Mouse (Mus musculus): ENCODE results near the gene 5330417C22Rik. TPM values are rescaled to one million over a fixed set of nuclear protein-coding genes. Genes with fewer than 3 reads are reported as not detected.
A peak's percentile ranks its signal among the peaks of the same experiment; 100 is the strongest.

Gene 5330417C22Rik
- polyA plus RNA-seq, 1 experiment from 2014 or later, result 8.7 TPM

- no peak overlapping the region for H3K4me2 ChIP-seq (ENCODE audit: low read length)
- no peak for DNase-seq (ENCODE audit: low spot score)
- H3K9ac ChIP-seq (ENCODE audit: low read length), result peak overlapping the region; percentile 17; the same call in 1 of the 2 replicates
- no peak for ATAC-seq
- no peak overlapping the region for H3K4me3 ChIP-seq (ENCODE audit: low read depth, low read length)
- H3K27me3 ChIP-seq (replicated peaks; ENCODE audit: control insufficient read depth, insufficient read depth, low read length), result no peaks in the 10 kb centered on the region
- peaks cover 35% of the 10 kb centered on the region for H3K4me1 ChIP-seq (ENCODE audit: control insufficient read depth, insufficient read depth, low read length)
- 74% methylated on average over 24 of the region's 24 CpGs for WGBS
- peaks cover 76% of the 10 kb centered on the region for H3K36me3 ChIP-seq (ENCODE audit: control insufficient read depth, insufficient read depth, low read length)
- no peaks in the 10 kb centered on the region for H3K9me3 ChIP-seq (replicated peaks; ENCODE audit: control insufficient read depth, low read length)
- peak overlapping the region; percentile 52 for H3K27ac ChIP-seq (ENCODE audit: low read depth, low read length)
These were observed 129.9 kb downstream of the 5330417C22Rik start for GRCm38 (mm10) chr3:108406306-108406885.

Small RNA genes lying within 50 kb of the gene (microRNA-seq; reads per million reads assigned to microRNA genes)
- gene Gm22860, result not detected

Other genes starting within 250 kb of the 5330417C22Rik start
- not detected in 2 replicates for gene Mybphl, start 171.6 kb downstream of the 5330417C22Rik start, polyA plus RNA-seq (2014; fragmentation: Nextera tagmentation; extraction: Ambion mirVana)
- 32.6 and 42.0 TPM in 2 replicates for gene Psrc1, start 152.7 kb downstream of the 5330417C22Rik start, polyA plus RNA-seq (2014; fragmentation: Nextera tagmentation; extraction: Ambion mirVana)
- 38.4 and 39.9 TPM in 2 replicates for gene Celsr2, start 121.0 kb downstream of the 5330417C22Rik start, polyA plus RNA-seq (2014; fragmentation: Nextera tagmentation; extraction: Ambion mirVana)
- gene Sars, start 91.3 kb downstream of the 5330417C22Rik start, polyA plus RNA-seq (2014; fragmentation: Nextera tagmentation; extraction: Ambion mirVana), result 227 and 241 TPM in 2 replicates
- 1.3 and 2.0 TPM in 2 replicates for gene 1700013F07Rik, start 2.4 kb downstream of the 5330417C22Rik start, polyA plus RNA-seq (2014; fragmentation: Nextera tagmentation; extraction: Ambion mirVana)
- 56.3 and 62.0 TPM in 2 replicates for gene Tmem167b, start 25.9 kb upstream of the 5330417C22Rik start, polyA plus RNA-seq (2014; fragmentation: Nextera tagmentation; extraction: Ambion mirVana)
- gene Taf13, start 35.2 kb upstream of the 5330417C22Rik start, polyA plus RNA-seq (2014; fragmentation: Nextera tagmentation; extraction: Ambion mirVana), result 51.8 and 54.1 TPM in 2 replicates
- 87.8 and 112 TPM in 2 replicates for gene Wdr47, start 54.7 kb upstream of the 5330417C22Rik start, polyA plus RNA-seq (2014; fragmentation: Nextera tagmentation; extraction: Ambion mirVana)
- 51.4 and 56.6 TPM in 2 replicates for gene Clcc1, start 117.4 kb upstream of the 5330417C22Rik start, polyA plus RNA-seq (2014; fragmentation: Nextera tagmentation; extraction: Ambion mirVana)
- 37.2 and 44.8 TPM in 2 replicates for gene Gpsm2, start 185.8 kb upstream of the 5330417C22Rik start, polyA plus RNA-seq (2014; fragmentation: Nextera tagmentation; extraction: Ambion mirVana)
- not detected in 2 replicates for gene Aknad1, start 203.1 kb upstream of the 5330417C22Rik start, polyA plus RNA-seq (2014; fragmentation: Nextera tagmentation; extraction: Ambion mirVana)